Mouse (Mus musculus) ES-E14 (cell line): Measurements from ENCODE around the gene Zbp1.

Source experiments
- HCFC1 ChIP-seq: IDR thresholded peaks from 2 replicates; pipeline ENCODE4 v1.6.1; 2012; ENCODE audit warnings: low read length, inconsistent platforms, borderline replicate concordance; ENCODE audit not compliant: insufficient read depth
- ZNF384 ChIP-seq: IDR thresholded peaks from 2 replicates; pipeline ENCODE4 v1.6.1; 2012; ENCODE audit warnings: low read depth, low read length, inconsistent platforms

DNA sequence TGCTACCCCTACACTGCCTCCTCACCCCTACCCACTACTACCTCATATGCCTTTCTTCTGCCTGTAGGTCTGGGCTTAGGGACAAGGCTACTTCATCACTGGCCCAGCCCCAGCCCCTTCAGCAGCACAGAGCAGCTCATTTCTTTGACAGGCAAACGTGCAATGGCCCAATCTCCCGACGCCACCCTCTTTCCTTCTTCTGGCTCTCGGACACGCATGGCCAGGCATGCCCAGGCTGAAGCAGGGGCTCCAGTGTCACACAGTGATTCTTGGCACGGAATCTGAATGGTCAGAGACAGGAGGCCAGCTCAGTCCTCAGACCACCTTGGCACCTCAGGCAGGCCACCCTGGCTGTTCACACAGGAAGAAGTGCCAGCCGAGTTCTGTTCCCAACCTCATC lies 32.4 kb upstream of the Zbp1 start:
- TF ChIP-seq ZNF384 (no peak), HCFC1 (no peak)
